Mouse (Mus musculus): Measurements from ENCODE around the gene Hoxa11.
A peak's percentile ranks its signal among the peaks of the same experiment; 100 is the strongest.

Hoxa11 gene

GRCm38 (mm10) chr6:52224895-52225611 is 20.6 kb downstream of the Hoxa11 start:
- H3K4me3 ChIP-seq (replicated peaks; ENCODE audit: low read length), result peak overlapping the region; percentile 71
- peaks cover 57% of the 10 kb centered on the region for H3K4me1 ChIP-seq (replicated peaks; ENCODE audit: low read depth, low read length)
- peaks cover 98% of the 10 kb centered on the region for H3K27me3 ChIP-seq (ENCODE audit: insufficient read depth, low read length)
- TF ChIP-seq POU5F1 (IDR thresholded peaks at IDR 0.05; ENCODE audit: borderline replicate concordance, low read length) (no peak), NANOG (IDR thresholded peaks at IDR 0.05; ENCODE audit: borderline replicate concordance, low read length) (no peak), CTCF (conservative IDR thresholded peaks at IDR 0.05; ENCODE audit: low read length) (no peak)
- no peaks in the 10 kb centered on the region for H3K36me3 ChIP-seq (ENCODE audit: insufficient read depth, low read length)
- H3K9me3 ChIP-seq (ENCODE audit: low read length), result no peaks in the 10 kb centered on the region

- TF ChIP-seq NANOG (IDR thresholded peaks at IDR 0.05; ENCODE audit: borderline replicate concordance, low read length), result no peak
- TF ChIP-seq POU5F1 (IDR thresholded peaks at IDR 0.05; ENCODE audit: borderline replicate concordance, low read length), result no peak
- TF ChIP-seq CTCF (conservative IDR thresholded peaks at IDR 0.05; ENCODE audit: low read length), result no peak
- Histone ChIP-seq H3K4me3 (replicated peaks; ENCODE audit: low read length) (no peak overlapping the region), H3K27me3 (ENCODE audit: insufficient read depth, low read length) (peaks cover 98% of the 10 kb centered on the region), H3K36me3 (ENCODE audit: insufficient read depth, low read length) (no peaks in the 10 kb centered on the region), H3K4me1 (replicated peaks; ENCODE audit: low read depth, low read length) (peaks cover 48% of the 10 kb centered on the region), H3K9me3 (ENCODE audit: low read length) (no peaks in the 10 kb centered on the region)
Measured at GRCm38 (mm10) chr6:52223939-52224760, 21.5 kb downstream of the Hoxa11 start.

- Histone ChIP-seq H3K27me3 (ENCODE audit: insufficient read depth, low read length) (peaks cover 100% of the 10 kb centered on the region), H3K4me1 (replicated peaks; ENCODE audit: low read depth, low read length) (peaks cover 48% of the 10 kb centered on the region), H3K4me3 (replicated peaks; ENCODE audit: low read length) (no peak overlapping the region), H3K9me3 (ENCODE audit: low read length) (no peaks in the 10 kb centered on the region), H3K36me3 (ENCODE audit: insufficient read depth, low read length) (no peaks in the 10 kb centered on the region)
- TF ChIP-seq NANOG (IDR thresholded peaks at IDR 0.05; ENCODE audit: borderline replicate concordance, low read length), result no peak
- no peak for TF ChIP-seq POU5F1 (IDR thresholded peaks at IDR 0.05; ENCODE audit: borderline replicate concordance, low read length)
- no peak for TF ChIP-seq CTCF (conservative IDR thresholded peaks at IDR 0.05; ENCODE audit: low read length)
Measured at GRCm38 (mm10) chr6:52222729-52223128, 22.9 kb downstream of the Hoxa11 start.

- no peaks in the 10 kb centered on the region for H3K36me3 ChIP-seq (ENCODE audit: insufficient read depth, low read length)
- no peak for TF ChIP-seq NANOG (IDR thresholded peaks at IDR 0.05; ENCODE audit: borderline replicate concordance, low read length)
- TF ChIP-seq POU5F1 (IDR thresholded peaks at IDR 0.05; ENCODE audit: borderline replicate concordance, low read length), result no peak
- no peak for TF ChIP-seq CTCF (conservative IDR thresholded peaks at IDR 0.05; ENCODE audit: low read length)
- peak overlapping the region; percentile 79 for H3K4me3 ChIP-seq (replicated peaks; ENCODE audit: low read length)
Measured at GRCm38 (mm10) chr6:52221993-52222685, 23.5 kb downstream of the Hoxa11 start.

GRCm38 (mm10) chr6:52221337-52221992 is 24.1 kb downstream of the Hoxa11 start, which contains the start of gene Hoxa7:
Gene Hoxa7 (minus strand): TSS chr6:52221854.
- H3K4me3 ChIP-seq (replicated peaks; ENCODE audit: low read length), result peak within 1 kb of the TSS; percentile 79
- no peaks in the 10 kb centered on the region for H3K36me3 ChIP-seq (ENCODE audit: insufficient read depth, low read length)
- H3K9me3 ChIP-seq (ENCODE audit: low read length), result no peaks in the 10 kb centered on the region
- peaks cover 51% of the 10 kb centered on the region for H3K4me1 ChIP-seq (replicated peaks; ENCODE audit: low read depth, low read length)
- TF ChIP-seq POU5F1 (IDR thresholded peaks at IDR 0.05; ENCODE audit: borderline replicate concordance, low read length) (no peak), CTCF (conservative IDR thresholded peaks at IDR 0.05; ENCODE audit: low read length) (peak; percentile 98)
- peaks cover 100% of the 10 kb centered on the region for H3K27me3 ChIP-seq (ENCODE audit: insufficient read depth, low read length)

More at GRCm38 (mm10) chr6:52221993-52222685, 23.5 kb downstream of the Hoxa11 start:
- no peaks in the 10 kb centered on the region for H3K9me3 ChIP-seq (ENCODE audit: low read length)
- peaks cover 100% of the 10 kb centered on the region for H3K27me3 ChIP-seq (ENCODE audit: insufficient read depth, low read length)
- H3K4me1 ChIP-seq (replicated peaks; ENCODE audit: low read depth, low read length), result peaks cover 51% of the 10 kb centered on the region

- H3K4me3 ChIP-seq (replicated peaks; ENCODE audit: low read length), result peak overlapping the region; percentile 79
- TF ChIP-seq POU5F1 (IDR thresholded peaks at IDR 0.05; ENCODE audit: borderline replicate concordance, low read length), result no peak
- TF ChIP-seq CTCF (conservative IDR thresholded peaks at IDR 0.05; ENCODE audit: low read length), result no peak
- no peak for TF ChIP-seq NANOG (IDR thresholded peaks at IDR 0.05; ENCODE audit: borderline replicate concordance, low read length)
- peaks cover 100% of the 10 kb centered on the region for H3K27me3 ChIP-seq (ENCODE audit: insufficient read depth, low read length)
- no peaks in the 10 kb centered on the region for H3K36me3 ChIP-seq (ENCODE audit: insufficient read depth, low read length)
- H3K4me1 ChIP-seq (replicated peaks; ENCODE audit: low read depth, low read length), result peaks cover 52% of the 10 kb centered on the region
- no peaks in the 10 kb centered on the region for H3K9me3 ChIP-seq (ENCODE audit: low read length)
Measured at GRCm38 (mm10) chr6:52220865-52221310, 24.7 kb downstream of the Hoxa11 start.

- H3K4me1 ChIP-seq (replicated peaks; ENCODE audit: low read depth, low read length), result peaks cover 50% of the 10 kb centered on the region
- H3K4me3 ChIP-seq (replicated peaks; ENCODE audit: low read length), result no peak overlapping the region
- peaks cover 100% of the 10 kb centered on the region for H3K27me3 ChIP-seq (ENCODE audit: insufficient read depth, low read length)
- no peaks in the 10 kb centered on the region for H3K36me3 ChIP-seq (ENCODE audit: insufficient read depth, low read length)
- H3K9me3 ChIP-seq (ENCODE audit: low read length), result no peaks in the 10 kb centered on the region
- TF ChIP-seq NANOG (IDR thresholded peaks at IDR 0.05; ENCODE audit: borderline replicate concordance, low read length), result no peak
- TF ChIP-seq POU5F1 (IDR thresholded peaks at IDR 0.05; ENCODE audit: borderline replicate concordance, low read length), result no peak
- TF ChIP-seq CTCF (conservative IDR thresholded peaks at IDR 0.05; ENCODE audit: low read length), result no peak
Measured at GRCm38 (mm10) chr6:52220003-52220864, 25.4 kb downstream of the Hoxa11 start.

All from E14TG2a.4 (cell line).